In the genomic region with DNA sequence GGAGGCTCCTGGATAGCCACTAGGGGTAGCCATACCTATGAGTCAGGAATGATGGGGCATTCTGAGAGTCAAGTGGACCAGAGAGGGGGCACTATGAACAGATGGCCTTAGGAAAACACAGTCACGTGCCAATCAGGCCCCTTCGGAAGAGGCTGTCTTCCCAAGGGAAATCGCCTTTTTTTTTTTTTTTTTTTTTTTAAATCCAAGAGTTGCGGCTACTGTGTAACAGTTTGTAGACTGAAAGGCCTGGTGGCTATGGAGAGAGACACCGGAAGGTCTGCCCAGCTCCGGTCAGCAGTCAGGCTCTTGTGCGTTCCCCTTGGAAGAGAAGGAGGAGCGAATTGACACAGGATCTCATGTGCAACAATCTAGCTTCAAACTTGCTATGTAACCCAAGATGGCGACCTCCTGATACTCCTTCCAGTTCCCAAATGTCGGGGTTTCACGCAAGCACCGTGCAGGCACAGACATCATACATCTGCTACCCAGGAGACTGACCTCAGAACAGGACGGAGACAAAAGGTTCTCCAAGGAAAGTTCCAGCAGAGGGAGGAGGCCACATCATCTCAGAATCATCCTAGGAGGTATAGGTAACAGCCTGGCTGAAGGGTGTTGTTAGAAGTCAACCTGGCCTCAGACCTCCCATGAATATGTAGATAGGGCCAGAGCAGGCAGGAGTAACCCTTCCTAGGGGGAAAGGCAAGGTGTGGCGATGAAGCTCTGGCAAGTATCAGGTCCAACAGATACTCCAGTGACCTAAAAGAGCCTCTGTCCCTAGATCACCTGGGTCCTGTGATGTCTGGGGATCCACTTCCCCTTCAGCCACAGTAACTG, we compare ENCODE assay signal across 8 mouse cellular contexts. TPM values are rescaled to one million over a fixed set of nuclear protein-coding genes. Genes with fewer than 3 reads are reported as not detected.
A peak's percentile ranks its signal among the peaks of the same experiment; 100 is the strongest.
DNase-seq lines count a peak whose midpoint lies in the region; ATAC-seq and TF ChIP-seq lines count a peak whose summit lies in the region.

No protein-coding gene starts in this region.

- H3K27me3 ChIP-seq in heart, adult 2 months (ENCODE audit: control insufficient read depth, insufficient read depth, low read length) = no peaks in the 10 kb centered on the region
- H3K27me3 ChIP-seq in E14TG2a.4 (ENCODE audit: insufficient read depth, low read length) = no peaks in the 10 kb centered on the region
- H3K27me3 ChIP-seq in forebrain, embryonic 11.5 days (ENCODE audit: control insufficient read depth, insufficient read depth, low read length) = no peaks in the 10 kb centered on the region
- H3K27me3 ChIP-seq in liver, embryonic 14.5 days (ENCODE audit: control insufficient read depth, insufficient read depth, low read length) = no peaks in the 10 kb centered on the region

- ATAC-seq in forebrain, embryonic 11.5 days (replicated peaks; ENCODE audit: low FRiP score) = no peak
- ATAC-seq in liver, embryonic 14.5 days (ENCODE audit: insufficient read depth) = no peak

- TF ChIP-seq CTCF in heart, adult 2 months (IDR thresholded peaks at IDR 0.05) = peak; percentile 37
- TF ChIP-seq CTCF in E14TG2a.4 (conservative IDR thresholded peaks at IDR 0.05; ENCODE audit: low read length) = no peak; the same call in 1 of the 2 replicates
- peak; percentile 73; the same call in 1 of the 2 replicates for TF ChIP-seq CTCF in liver, embryonic 14.5 days (IDR thresholded peaks at IDR 0.05; ENCODE audit: low read depth)

- H3K9ac ChIP-seq in heart, adult 2 months (ENCODE audit: low read depth, low read length) = no peak overlapping the region
- peak overlapping the region; percentile 82 for H3K9ac ChIP-seq in forebrain, embryonic 11.5 days (ENCODE audit: low read length)
- H3K9ac ChIP-seq in liver, embryonic 14.5 days (replicated peaks) = peak overlapping the region; percentile 85

- H3K27ac ChIP-seq in heart, adult 2 months = no peak overlapping the region
- H3K27ac ChIP-seq in forebrain, embryonic 11.5 days (ENCODE audit: low read depth, low read length) = peak overlapping the region; percentile 96
- H3K27ac ChIP-seq in liver, embryonic 14.5 days = peak overlapping the region; percentile 91

- no peak for DNase-seq in heart, adult 2 months
- DNase-seq in heart, postnatal 10 days = no peak
- no peak for DNase-seq in forebrain, embryonic 11.5 days (ENCODE audit: low spot score)
- no peak for DNase-seq in liver, embryonic 14.5 days (ENCODE audit: low read depth in 3 of 3, low spot score in 3 of 3)
- DNase-seq in adrenal gland, postnatal 25 days = no peak
- DNase-seq in thymus, postnatal 25 days = no peak
- no peak for DNase-seq in layer of hippocampus, postnatal 36 days

- peak overlapping the region; percentile 60 for H3K4me3 ChIP-seq in heart, adult 2 months
- peak overlapping the region; percentile 89 for H3K4me3 ChIP-seq in E14TG2a.4 (replicated peaks; ENCODE audit: low read length)
- peak overlapping the region; percentile 67 for H3K4me3 ChIP-seq in forebrain, embryonic 11.5 days (ENCODE audit: low read depth, low read length)
- H3K4me3 ChIP-seq in liver, embryonic 14.5 days (ENCODE audit: insufficient read depth in 1 of 2, low read depth in 2 of 2, low read length in 2 of 2) = peak overlapping the region; percentile 68 to 97

- no peaks in the 10 kb centered on the region for H3K36me3 ChIP-seq in heart, adult 2 months (ENCODE audit: control insufficient read depth, insufficient read depth, low read length)
- H3K36me3 ChIP-seq in E14TG2a.4 (ENCODE audit: insufficient read depth, low read length) = peaks cover 21% of the 10 kb centered on the region
- H3K36me3 ChIP-seq in forebrain, embryonic 11.5 days (ENCODE audit: control insufficient read depth, insufficient read depth, low read length) = peaks cover 4% of the 10 kb centered on the region
- peaks cover 19% of the 10 kb centered on the region for H3K36me3 ChIP-seq in liver, embryonic 14.5 days (replicated peaks; ENCODE audit: control insufficient read depth, insufficient read depth, low read depth)

- no peak for TF ChIP-seq EP300 in heart, adult 2 months (IDR thresholded peaks at IDR 0.05; ENCODE audit: insufficient read depth, low read depth, low read length)
- TF ChIP-seq EP300 in liver, embryonic 14.5 days (IDR thresholded peaks at IDR 0.05; ENCODE audit: low read depth) = no peak

- no peaks in the 10 kb centered on the region for H3K79me2 ChIP-seq in heart, adult 2 months (replicated peaks; ENCODE audit: control insufficient read depth, insufficient read depth, low read length)

- peaks cover 2% of the 10 kb centered on the region; the same call in 1 of the 2 replicates for H3K4me1 ChIP-seq in heart, adult 2 months (ENCODE audit: control insufficient read depth, insufficient read depth, low read length)
- H3K4me1 ChIP-seq in E14TG2a.4 (replicated peaks; ENCODE audit: low read depth, low read length) = peaks cover 86% of the 10 kb centered on the region
- H3K4me1 ChIP-seq in forebrain, embryonic 11.5 days (replicated peaks; ENCODE audit: control insufficient read depth, insufficient read depth, low read length) = peaks cover 7% of the 10 kb centered on the region
- peaks cover 9 to 20% of the 10 kb centered on the region in 2 experiments for H3K4me1 ChIP-seq in liver, embryonic 14.5 days (replicated peaks; ENCODE audit: control insufficient read depth in 2 of 2, insufficient read depth in 2 of 2, low read length in 1 of 2)

- no peaks in the 10 kb centered on the region for H3K9me3 ChIP-seq in E14TG2a.4 (ENCODE audit: low read length)
- H3K9me3 ChIP-seq in forebrain, embryonic 11.5 days (ENCODE audit: control insufficient read depth, low read length) = no peaks in the 10 kb centered on the region
- H3K9me3 ChIP-seq in liver, embryonic 14.5 days (ENCODE audit: control insufficient read depth, low read length) = no peaks in the 10 kb centered on the region

- intact Hi-C loops in heart, adult 2 months (cut with DNase I) = no loop called here
- intact Hi-C loops in heart, postnatal 10 days (cut with DNase I) = no loop called here

- no peak for TF ChIP-seq POLR2A in heart, adult 2 months (IDR thresholded peaks at IDR 0.05; ENCODE audit: insufficient read depth, low read depth, low read length)

- 43% methylated on average over 14 of the region's 14 CpGs for WGBS in heart, adult 2 months
- 51% methylated on average over 14 of the region's 14 CpGs for WGBS in forebrain, embryonic 11.5 days
- 55% methylated on average over 14 of the region's 14 CpGs for WGBS in liver, embryonic 14.5 days (ENCODE audit: insufficient replicate concordance)

- H3K4me2 ChIP-seq in forebrain, embryonic 11.5 days (ENCODE audit: low read depth, low read length, severe bottlenecking) = peak overlapping the region; percentile 70
- H3K4me2 ChIP-seq in liver, embryonic 14.5 days (ENCODE audit: low read depth) = peak overlapping the region; percentile 98

RNA-seq across cellular contexts. Expression of gene Mxd3, which starts 1.2 kb away (rescaled TPM):
- not detected for total RNA-seq in heart, adult 2 months (2021)
- polyA plus RNA-seq in heart, adult 2 months (2012; rRNA removed) = 0.21 and 0.53 TPM in 2 replicates
- total RNA-seq in heart, postnatal 10 days (2021) = 1 to 10 TPM; 7.0 to 7.3 TPM
- 37.2 and 42.2 TPM in 2 replicates for polyA plus RNA-seq in forebrain, embryonic 11.5 days (2014; fragmentation: Nextera tagmentation; extraction: Ambion mirVana)
- polyA plus RNA-seq in liver, embryonic 14.5 days (2012; rRNA removed) = 32.6 and 32.8 TPM in 2 replicates
- 23.5 and 26.3 TPM in 2 replicates for polyA plus RNA-seq in liver, embryonic 14.5 days (2014; fragmentation: Nextera tagmentation; extraction: Ambion mirVana)
- total RNA-seq in adrenal gland, postnatal 25 days (2021) = 5.0 and 8.3 TPM in 2 replicates
- total RNA-seq in layer of hippocampus, postnatal 36 days (2021) = 1 to 10 TPM in 1 of 2 experiments, under 1 TPM in 1; 0.87 to 1.4 TPM

RNA-seq across cellular contexts. Expression of gene Rab24, which starts 9.0 kb away (rescaled TPM):
- 10 to 100 TPM; 29.1 to 37.2 TPM for total RNA-seq in heart, adult 2 months (2021)
- 60.6 and 68.9 TPM in 2 replicates for polyA plus RNA-seq in heart, adult 2 months (2012; rRNA removed)
- total RNA-seq in heart, postnatal 10 days (2021) = 10 to 100 TPM; 40.0 to 40.2 TPM
- polyA plus RNA-seq in forebrain, embryonic 11.5 days (2014; fragmentation: Nextera tagmentation; extraction: Ambion mirVana) = 84.4 and 101 TPM in 2 replicates
- polyA plus RNA-seq in liver, embryonic 14.5 days (2012; rRNA removed) = 42.3 and 47.1 TPM in 2 replicates
- 43.9 and 50.7 TPM in 2 replicates for polyA plus RNA-seq in liver, embryonic 14.5 days (2014; fragmentation: Nextera tagmentation; extraction: Ambion mirVana)
- 58.0 and 87.0 TPM in 2 replicates for total RNA-seq in adrenal gland, postnatal 25 days (2021)
- 10 to 100 TPM; 78.8 to 84.3 TPM for total RNA-seq in layer of hippocampus, postnatal 36 days (2021)

RNA-seq across cellular contexts. Expression of gene Prelid1, which starts 10.5 kb away (rescaled TPM):
- total RNA-seq in heart, adult 2 months (2021) = 10 to 100 TPM; 37.4 to 40.8 TPM
- 67.4 and 70.1 TPM in 2 replicates for polyA plus RNA-seq in heart, adult 2 months (2012; rRNA removed)
- total RNA-seq in heart, postnatal 10 days (2021) = 100 to 1,000 TPM; 125 to 126 TPM
- 422 and 451 TPM in 2 replicates for polyA plus RNA-seq in forebrain, embryonic 11.5 days (2014; fragmentation: Nextera tagmentation; extraction: Ambion mirVana)
- polyA plus RNA-seq in liver, embryonic 14.5 days (2012; rRNA removed) = 129 and 130 TPM in 2 replicates
- 230 and 238 TPM in 2 replicates for polyA plus RNA-seq in liver, embryonic 14.5 days (2014; fragmentation: Nextera tagmentation; extraction: Ambion mirVana)
- total RNA-seq in adrenal gland, postnatal 25 days (2021) = 153 and 156 TPM in 2 replicates
- total RNA-seq in layer of hippocampus, postnatal 36 days (2021) = 100 to 1,000 TPM; 140 to 157 TPM

RNA-seq across cellular contexts. Expression of gene Lman2, which starts 31.8 kb away (rescaled TPM):
- total RNA-seq in heart, adult 2 months (2021) = 10 to 100 TPM; 50.5 to 52.2 TPM
- 52.6 and 83.6 TPM in 2 replicates for polyA plus RNA-seq in heart, adult 2 months (2012; rRNA removed)
- 10 to 100 TPM; 56.7 to 58.2 TPM for total RNA-seq in heart, postnatal 10 days (2021)
- 90.4 and 94.2 TPM in 2 replicates for polyA plus RNA-seq in forebrain, embryonic 11.5 days (2014; fragmentation: Nextera tagmentation; extraction: Ambion mirVana)
- polyA plus RNA-seq in liver, embryonic 14.5 days (2012; rRNA removed) = 34.6 and 35.3 TPM in 2 replicates
- polyA plus RNA-seq in liver, embryonic 14.5 days (2014; fragmentation: Nextera tagmentation; extraction: Ambion mirVana) = 50.3 and 51.6 TPM in 2 replicates
- 107 and 109 TPM in 2 replicates for total RNA-seq in adrenal gland, postnatal 25 days (2021)
- 10 to 100 TPM; 58.3 to 70.5 TPM for total RNA-seq in layer of hippocampus, postnatal 36 days (2021)

RNA-seq across cellular contexts. Expression of gene Rgs14, which starts 38.7 kb away (rescaled TPM):
- under 1 TPM; 0.23 to 0.73 TPM for total RNA-seq in heart, adult 2 months (2021)
- 0.97 and 1.9 TPM in 2 replicates for polyA plus RNA-seq in heart, adult 2 months (2012; rRNA removed)
- total RNA-seq in heart, postnatal 10 days (2021) = under 1 TPM; 0.60 to 0.74 TPM
- polyA plus RNA-seq in forebrain, embryonic 11.5 days (2014; fragmentation: Nextera tagmentation; extraction: Ambion mirVana) = 0.33 and 0.44 TPM in 2 replicates
- polyA plus RNA-seq in liver, embryonic 14.5 days (2012; rRNA removed) = 1.4 and 1.6 TPM in 2 replicates
- 1.3 and 1.7 TPM in 2 replicates for polyA plus RNA-seq in liver, embryonic 14.5 days (2014; fragmentation: Nextera tagmentation; extraction: Ambion mirVana)
- total RNA-seq in adrenal gland, postnatal 25 days (2021) = 0.70 and 0.86 TPM in 2 replicates
- total RNA-seq in layer of hippocampus, postnatal 36 days (2021) = 100 to 1,000 TPM in 1 of 2 experiments, 10 to 100 TPM in 1; 95.2 to 110 TPM
